19 mouse cellular contexts compared by ENCODE assay signal in the genomic region with DNA sequence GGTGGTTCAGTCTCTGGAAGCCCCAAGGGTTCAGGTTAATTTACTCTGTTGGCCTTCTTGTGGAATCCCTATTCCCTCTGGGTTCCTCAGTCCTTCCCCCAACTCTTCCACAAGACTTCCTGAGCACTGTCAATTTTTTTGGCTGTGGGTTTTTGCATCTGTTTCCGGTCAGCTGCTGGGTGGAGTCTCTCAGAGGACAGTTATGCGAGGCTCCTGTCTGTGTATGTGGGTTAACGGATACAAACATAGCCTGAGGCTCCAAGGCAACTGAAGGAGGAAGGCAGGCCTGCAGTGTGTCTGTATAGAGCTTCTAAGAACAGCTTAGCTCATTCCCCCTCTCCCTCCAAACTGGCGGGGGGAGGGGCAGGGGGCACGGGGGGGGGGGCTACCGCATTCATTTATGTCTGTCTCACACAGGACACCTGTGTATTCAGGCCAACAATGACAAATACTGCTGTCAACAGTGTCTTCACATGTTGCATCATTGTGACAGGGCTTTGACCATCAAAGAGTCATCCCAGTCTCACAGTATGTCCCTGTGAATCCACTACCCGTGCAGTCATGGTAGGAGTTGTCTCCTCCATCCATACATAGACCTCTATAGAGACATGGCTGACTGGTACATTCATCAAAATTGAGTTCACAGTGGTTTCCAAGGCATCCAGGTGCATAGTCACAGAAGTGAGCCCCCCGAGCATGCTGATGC. TPM values are rescaled to one million over a fixed set of nuclear protein-coding genes. Genes with fewer than 3 reads are reported as not detected.
DNase-seq lines count a peak whose midpoint lies in the region; ATAC-seq and TF ChIP-seq lines count a peak whose summit lies in the region.
"Had no signal": no experiment of that assay in that cellular context is flagged by ENCODE, and none has a peak within 500 bp of the region (broad histone marks: within the 10 kb centered on the region; RNA-seq: fewer than 3 reads in every experiment).

No protein-coding gene starts in this region.

- no peak overlapping the region for H3ac ChIP-seq in myocyte (ENCODE audit: control insufficient read depth, insufficient read length)

- peaks cover 6% of the 10 kb centered on the region; the same call in 1 of the 2 replicates for H3K36me3 ChIP-seq in liver, embryonic 11.5 days (ENCODE audit: control insufficient read depth, insufficient read depth, low read length)
- H3K36me3 ChIP-seq in limb, embryonic 10.5 days = peaks cover 28% of the 10 kb centered on the region
- H3K36me3 ChIP-seq in myocyte (ENCODE audit: control insufficient read depth, insufficient read depth) = no peaks in the 10 kb centered on the region

- H3K27ac ChIP-seq in liver, embryonic 11.5 days (ENCODE audit: low read depth, low read length) = peak overlapping the region; percentile 7; the same call in 1 of the 2 replicates
- 0 out of 2 replicates have a peak overlapping the region, but pooled peaks have one; percentile 3 for H3K27ac ChIP-seq in brown adipose tissue, adult 24 weeks (replicated peaks; ENCODE audit: low read depth, low read length)
- no peak overlapping the region for H3K27ac ChIP-seq in limb, embryonic 10.5 days

- no peaks in the 10 kb centered on the region for H3K4me1 ChIP-seq in liver, embryonic 11.5 days (replicated peaks; ENCODE audit: control insufficient read depth, insufficient read depth, low read length)
- H3K4me1 ChIP-seq in brown adipose tissue, adult 24 weeks (ENCODE audit: control insufficient read depth, insufficient read depth, insufficient read length, low read length) = 0 out of 2 replicates have a peak, but pooled peaks cover 2% of the 10 kb centered on the region
- no peaks in the 10 kb centered on the region for H3K4me1 ChIP-seq in limb, embryonic 10.5 days

- H3K79me2 ChIP-seq in myocyte (ENCODE audit: control insufficient read depth, insufficient read depth) = no peaks in the 10 kb centered on the region

- no peaks in the 10 kb centered on the region for H3K27me3 ChIP-seq in liver, embryonic 11.5 days (replicated peaks; ENCODE audit: control insufficient read depth, insufficient read depth, low read length)
- H3K27me3 ChIP-seq in limb, embryonic 10.5 days (ENCODE audit: low read depth, poor library complexity, severe bottlenecking) = no peaks in the 10 kb centered on the region
- H3K27me3 ChIP-seq in myocyte (ENCODE audit: control insufficient read depth, insufficient read depth, insufficient read length) = no peaks in the 10 kb centered on the region

- DNase-seq in liver, embryonic 11.5 days (ENCODE audit: low spot score) = no peak
- DNase-seq in liver = no peak
- peak; percentile 23 for DNase-seq in limb, embryonic 10.5 days (ENCODE audit: low spot score)
- no peak for DNase-seq in left cerebral cortex, postnatal 14 days (ENCODE audit: low spot score in 2 of 2)
- DNase-seq in layer of hippocampus, adult 11-12 months (ENCODE audit: low spot score) = no peak
- DNase-seq: adrenal gland, adult 8-10 months; cerebellum, postnatal 25 days; heart, postnatal 14 days; right cerebral cortex, postnatal 25 days had no signal

- TF ChIP-seq POLR2A in myocyte (IDR thresholded peaks at IDR 0.05; ENCODE audit: insufficient read length, low read depth) = peak; percentile 15

- peak; percentile 69; the same call in 1 of the 2 replicates for ATAC-seq in liver, embryonic 11.5 days (replicated peaks; ENCODE audit: low FRiP score)
- ATAC-seq: forebrain, embryonic 14.5 days; midbrain, embryonic 16.5 days had no signal

- H3K9ac ChIP-seq in liver, embryonic 11.5 days (ENCODE audit: low read depth, low read length) = no peak overlapping the region

- WGBS in liver, embryonic 11.5 days = 40% methylated on average over 6 of the region's 8 CpGs
- WGBS in limb, embryonic 10.5 days = 66% methylated on average over 8 of the region's 8 CpGs

- intact Hi-C loops in left cerebral cortex, postnatal 14 days (cut with DNase I) = no loop called here

- H3K4me3 ChIP-seq in liver, embryonic 11.5 days (ENCODE audit: low read depth, low read length) = no peak overlapping the region
- H3K4me3 ChIP-seq in brown adipose tissue, adult 24 weeks (ENCODE audit: insufficient read depth, low read depth, low read length) = no peak overlapping the region
- H3K4me3 ChIP-seq in limb, embryonic 10.5 days = no peak overlapping the region
- H3K4me3 ChIP-seq in myocyte = no peak overlapping the region

- H3K9me3 ChIP-seq in liver, embryonic 11.5 days (ENCODE audit: control insufficient read depth, low read length) = no peaks in the 10 kb centered on the region
- no peaks in the 10 kb centered on the region for H3K9me3 ChIP-seq in limb, embryonic 10.5 days (replicated peaks)

- no peak overlapping the region for H3K4me2 ChIP-seq in liver, embryonic 11.5 days
- H3K4me2 ChIP-seq in myocyte (ENCODE audit: low read depth) = no peak overlapping the region

TF ChIP-seq in myocyte, 11 proteins besides CTCF, POLR2A, EP300 and RAD21:
- TF ChIP-seq MYOD1 (IDR thresholded peaks at IDR 0.05; ENCODE audit: control insufficient read depth in 1 of 3, insufficient read length in 2 of 3, low read depth in 2 of 3) (peak in 1 of 3 experiments; percentile 28), CEBPB (IDR thresholded peaks at IDR 0.05; ENCODE audit: insufficient read depth, poor library complexity, severe bottlenecking) (no peak), TCF12 (IDR thresholded peaks at IDR 0.05; ENCODE audit: insufficient read depth, poor library complexity, severe bottlenecking) (no peak), MAX (IDR thresholded peaks at IDR 0.05; ENCODE audit: low read depth) (no peak), POLR2AphosphoS2 (IDR thresholded peaks at IDR 0.05; ENCODE audit: insufficient read length, low read depth) (no peak), SRF (IDR thresholded peaks at IDR 0.05; ENCODE audit: control insufficient read depth, insufficient read length, low read depth) (no peak)

RNA-seq across cellular contexts. Expression of a gene that starts 7.3 kb away (rescaled TPM):
- 92.5 and 98.5 TPM in 2 replicates for polyA plus RNA-seq in liver, embryonic 11.5 days (2014; fragmentation: Nextera tagmentation; extraction: Ambion mirVana)
- polyA plus RNA-seq in brown adipose tissue, adult 24 weeks (2012; ENCODE audit: insufficient read depth, insufficient read length, missing spikeins) = 10.3 and 10.9 TPM in 2 replicates
- 235 and 264 TPM in 2 replicates for polyA plus RNA-seq in limb, embryonic 10.5 days (2016; fragmentation: Nextera tagmentation; extraction: Ambion mirVana)
- polyA plus RNA-seq in myocyte (2012; fragmentation: generic; extraction: Trizol) = 5.2 TPM
- total RNA-seq in left cerebral cortex, postnatal 14 days (2021) = 10 to 100 TPM; 25.2 to 29.6 TPM

RNA-seq across cellular contexts. Expression of a gene that starts 28.9 kb away (rescaled TPM):
- polyA plus RNA-seq in liver, embryonic 11.5 days (2014; fragmentation: Nextera tagmentation; extraction: Ambion mirVana) = 5.3 and 6.1 TPM in 2 replicates
- 39.6 and 45.2 TPM in 2 replicates for polyA plus RNA-seq in brown adipose tissue, adult 24 weeks (2012; ENCODE audit: insufficient read depth, insufficient read length, missing spikeins)
- polyA plus RNA-seq in limb, embryonic 10.5 days (2016; fragmentation: Nextera tagmentation; extraction: Ambion mirVana) = 34.4 and 34.7 TPM in 2 replicates
- polyA plus RNA-seq in myocyte (2012; fragmentation: generic; extraction: Trizol) = 12.0 TPM
- 10 to 100 TPM in 1 of 2 experiments, 1 to 10 TPM in 1; 2.5 to 12.4 TPM for total RNA-seq in left cerebral cortex, postnatal 14 days (2021)

RNA-seq across cellular contexts. Expression of a gene that starts 37.5 kb away (rescaled TPM):
- polyA plus RNA-seq in liver, embryonic 11.5 days (2014; fragmentation: Nextera tagmentation; extraction: Ambion mirVana) = not detected in 2 replicates
- not detected in 2 replicates for polyA plus RNA-seq in brown adipose tissue, adult 24 weeks (2012; ENCODE audit: insufficient read depth, insufficient read length, missing spikeins)
- not detected in 2 replicates for polyA plus RNA-seq in limb, embryonic 10.5 days (2016; fragmentation: Nextera tagmentation; extraction: Ambion mirVana)
- polyA plus RNA-seq in myocyte (2012; fragmentation: generic; extraction: Trizol) = 0.14 TPM
- not detected for total RNA-seq in left cerebral cortex, postnatal 14 days (2021)
- total RNA-seq: adrenal gland, adult 8-10 months; gastrocnemius, adult 18-20 months; heart, postnatal 14 days; layer of hippocampus, adult 8-10 months; liver, adult 2 months had no signal
- polyA plus RNA-seq: forebrain, embryonic 14.5 days; kidney, embryonic 16.5 days; liver, adult 2 months; midbrain, embryonic 16.5 days; neural tube, embryonic 11.5 days; urinary bladder, adult 2 months had no signal

RNA-seq across cellular contexts. Expression of a gene that starts 52.3 kb away (rescaled TPM):
- polyA plus RNA-seq in liver, embryonic 11.5 days (2014; fragmentation: Nextera tagmentation; extraction: Ambion mirVana) = 4.8 and 4.9 TPM in 2 replicates
- 3.6 and 4.2 TPM in 2 replicates for polyA plus RNA-seq in brown adipose tissue, adult 24 weeks (2012; ENCODE audit: insufficient read depth, insufficient read length, missing spikeins)
- 2.7 and 4.2 TPM in 2 replicates for polyA plus RNA-seq in limb, embryonic 10.5 days (2016; fragmentation: Nextera tagmentation; extraction: Ambion mirVana)
- 0.86 TPM for polyA plus RNA-seq in myocyte (2012; fragmentation: generic; extraction: Trizol)
- total RNA-seq in left cerebral cortex, postnatal 14 days (2021) = 1 to 10 TPM; 4.3 to 5.0 TPM
